Mouse (Mus musculus): ENCODE results near the gene Kcnn1.

Gene Kcnn1

DNA sequence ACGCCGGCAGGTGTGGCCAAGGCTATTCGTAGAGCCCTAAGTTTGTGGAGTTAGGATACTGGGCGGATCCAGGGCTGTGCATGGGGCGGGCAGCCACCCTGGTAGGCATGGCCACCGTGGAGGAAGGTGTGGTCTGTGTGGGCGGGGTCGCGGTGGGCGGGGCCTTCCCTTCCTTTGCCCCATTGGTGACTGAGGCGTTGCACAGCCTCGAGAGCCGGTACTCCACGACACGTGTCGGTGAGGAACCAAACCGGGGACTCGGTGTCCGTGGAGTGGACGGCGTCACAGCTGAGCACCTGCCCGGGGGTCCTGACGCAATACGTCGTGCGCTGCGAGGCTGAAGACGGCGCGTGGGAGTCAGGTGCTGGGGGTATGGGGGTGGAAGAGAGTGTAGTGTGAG is 46.4 kb downstream of the Kcnn1 start:
- DNase-seq (ENCODE audit: low read depth, low spot score), result no peak

DNA sequence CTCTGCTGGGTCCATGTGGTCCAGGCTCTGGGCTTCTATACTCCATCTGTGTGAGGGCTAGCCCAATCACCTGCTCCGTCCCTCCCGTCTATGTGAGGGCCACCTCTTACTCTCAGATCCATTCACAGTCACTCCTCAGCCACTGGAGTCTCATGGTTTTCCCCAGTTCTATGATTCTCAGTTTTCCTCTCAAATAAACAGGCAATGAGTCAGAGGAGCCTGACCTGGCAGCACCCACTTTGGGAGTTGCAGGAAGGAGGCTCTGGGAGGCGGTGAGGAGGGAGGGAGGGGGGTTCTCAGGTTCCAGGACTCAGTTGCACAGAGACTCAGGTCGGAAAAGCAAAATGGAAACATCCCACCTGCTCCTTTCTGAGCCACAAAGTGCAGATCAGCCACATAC is 50.2 kb downstream of the Kcnn1 start:
- peak; percentile 73 for DNase-seq (ENCODE audit: low read depth, low spot score)

DNA sequence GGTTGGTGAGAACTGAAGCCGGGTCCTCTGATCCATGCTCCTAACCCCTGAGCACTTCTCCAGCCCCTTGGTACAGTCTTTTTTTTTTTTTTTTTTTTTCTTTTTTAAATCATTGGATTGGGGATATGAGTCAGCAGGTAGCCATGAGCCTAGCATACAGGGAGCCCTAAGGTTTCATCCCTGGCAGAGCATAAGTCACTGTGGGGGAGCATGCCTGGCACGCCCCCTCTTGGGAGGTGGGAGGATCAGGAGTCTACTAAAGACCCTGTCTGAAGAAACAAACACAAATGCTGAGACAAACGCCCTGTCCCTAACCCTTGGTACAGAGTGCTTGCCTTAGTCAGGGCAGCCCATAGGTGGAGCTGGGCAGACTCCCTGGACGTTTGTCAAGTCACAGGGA is 51.0 kb downstream of the Kcnn1 start:
- peak; percentile 66 for DNase-seq (ENCODE audit: low read depth, low spot score)

DNA sequence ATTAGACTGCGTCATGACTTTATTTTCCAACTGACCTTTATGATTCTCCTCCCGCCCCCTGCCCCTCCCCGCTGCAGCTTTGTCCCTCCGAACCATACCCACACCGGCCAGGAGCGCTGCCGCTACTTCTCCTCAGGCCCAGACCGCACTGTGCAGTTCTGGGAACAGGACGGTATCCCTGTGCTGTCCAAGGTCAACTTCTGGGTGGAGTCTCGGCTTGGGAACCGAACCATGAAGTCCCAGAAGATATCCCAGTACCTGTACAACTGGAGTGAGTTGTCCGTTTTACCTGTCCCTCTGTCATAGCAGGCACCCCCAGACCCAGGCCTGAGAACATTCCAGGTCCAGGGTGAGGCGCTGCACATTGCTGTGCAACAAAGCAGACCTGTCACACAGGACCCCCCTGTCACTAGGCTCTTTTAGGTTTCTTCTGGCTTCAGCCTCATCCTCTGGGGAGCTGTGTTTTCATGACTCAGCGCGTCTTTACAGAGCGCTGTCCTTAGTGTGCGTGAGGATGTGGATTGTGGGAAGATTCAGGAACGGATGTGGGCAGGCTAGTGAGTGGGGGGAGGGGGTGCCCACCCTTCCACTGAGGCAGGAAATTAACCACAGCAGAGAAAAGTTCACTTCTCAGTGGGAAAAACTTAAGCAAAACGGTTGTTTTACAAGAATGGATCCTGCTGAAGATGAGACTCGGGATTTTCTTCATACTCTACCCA is 51.9 kb downstream of the Kcnn1 start:
- DNase-seq (ENCODE audit: low read depth, low spot score), result peak; percentile 70

DNA sequence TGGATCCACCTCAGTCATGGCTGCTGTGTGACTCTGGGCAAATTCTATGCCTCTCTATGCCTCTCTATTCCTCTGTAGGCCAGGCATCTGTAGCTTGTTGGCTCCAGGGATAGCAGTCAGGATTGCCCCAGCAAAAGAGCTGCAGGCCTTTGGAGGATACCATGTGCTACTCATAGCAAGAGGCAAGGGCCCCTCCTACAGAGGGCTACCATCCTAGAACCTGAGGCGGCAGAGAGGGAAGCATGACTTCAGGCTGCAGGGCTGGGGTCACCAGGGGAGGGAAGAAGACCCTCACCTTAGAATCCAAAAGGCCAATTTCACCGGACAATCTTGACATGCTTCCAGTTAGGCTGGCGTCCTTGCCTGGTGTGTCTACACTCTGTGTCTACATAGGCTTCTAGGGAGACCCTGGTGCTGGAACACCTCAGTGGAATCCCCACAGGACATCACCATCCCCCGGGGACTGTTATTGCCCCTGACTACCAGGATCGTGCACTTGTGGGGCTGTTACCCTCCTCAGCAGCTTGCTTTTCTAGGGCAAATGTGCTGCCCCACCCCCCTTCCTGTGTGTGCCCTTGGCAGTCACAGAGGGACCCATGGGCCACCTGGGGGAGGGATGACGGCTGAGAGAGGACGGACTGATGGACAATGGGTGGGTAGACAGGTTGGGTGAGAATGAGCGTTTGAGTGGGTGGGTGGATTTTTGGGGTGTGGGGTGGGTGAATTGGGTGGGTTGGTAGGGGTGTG is 53.9 kb downstream of the Kcnn1 start:
- no peak for DNase-seq (ENCODE audit: low read depth, low spot score)

DNA sequence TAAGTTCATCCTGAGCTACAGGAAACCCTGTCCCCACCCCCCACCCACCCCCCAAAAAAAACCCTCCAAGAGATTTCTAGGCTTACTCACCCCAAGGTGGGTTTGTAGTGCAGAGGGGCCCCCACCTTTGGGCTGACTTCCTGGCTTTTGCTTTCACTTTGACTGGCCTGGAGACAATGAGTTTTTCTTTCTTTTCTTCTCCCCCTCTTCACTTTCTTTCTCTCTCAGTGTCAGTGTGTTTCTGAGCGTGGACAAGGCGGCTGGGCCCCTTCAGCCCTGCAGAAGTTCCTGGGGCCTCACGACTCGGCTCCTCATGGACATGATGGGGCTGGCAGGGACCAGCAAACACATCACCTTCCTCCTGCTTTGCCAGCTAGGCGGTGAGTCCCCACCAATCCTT is 54.8 kb downstream of the Kcnn1 start, which contains the start of gene Il12rb1:
Gene Il12rb1, plus strand, starts transcription at position 211 of the 400 bp plus-strand sequence.
- DNase-seq (ENCODE audit: low read depth, low spot score), result no peak

DNA sequence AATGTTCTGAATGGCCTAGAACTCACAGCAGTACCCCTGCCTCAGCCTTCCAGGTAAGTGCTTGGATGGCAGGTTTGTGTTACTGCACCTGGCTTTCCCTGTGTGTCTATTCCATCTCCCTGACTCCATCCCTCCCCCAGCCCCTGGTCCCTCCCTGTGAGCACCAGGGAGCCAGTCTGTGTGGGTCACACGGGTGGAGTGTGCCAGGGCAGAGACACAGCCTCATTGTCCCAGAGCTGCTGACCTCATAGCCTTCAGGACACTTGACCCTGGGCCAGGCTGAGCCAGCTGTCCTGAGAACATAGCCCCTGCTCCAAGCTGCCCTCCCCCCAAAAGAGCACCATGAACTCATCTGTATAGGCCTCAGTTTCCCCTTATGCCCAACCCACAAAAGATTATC is 55.8 kb downstream of the Kcnn1 start:
- no peak for DNase-seq (ENCODE audit: low read depth, low spot score)

DNA sequence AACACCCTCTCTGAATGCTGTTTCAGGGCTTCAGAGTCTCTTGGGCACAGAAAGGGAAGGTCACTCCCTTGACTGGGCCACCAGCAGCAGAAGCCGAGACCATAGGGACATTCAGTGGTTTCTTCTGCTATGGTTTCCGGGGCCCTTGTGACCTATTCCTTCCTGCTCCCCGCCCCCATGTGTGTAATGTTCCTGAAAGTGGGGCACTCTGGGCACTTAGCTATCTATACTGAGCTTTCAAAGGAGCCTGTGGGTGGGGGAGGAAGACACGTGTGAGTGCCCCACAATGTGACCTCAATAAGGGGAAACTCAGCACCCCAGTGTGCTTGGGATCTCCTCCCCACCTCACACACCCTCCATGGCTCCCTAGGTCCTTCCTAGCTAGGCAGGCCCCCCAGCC is 56.5 kb downstream of the Kcnn1 start:
- DNase-seq (ENCODE audit: low read depth, low spot score), result no peak

DNA sequence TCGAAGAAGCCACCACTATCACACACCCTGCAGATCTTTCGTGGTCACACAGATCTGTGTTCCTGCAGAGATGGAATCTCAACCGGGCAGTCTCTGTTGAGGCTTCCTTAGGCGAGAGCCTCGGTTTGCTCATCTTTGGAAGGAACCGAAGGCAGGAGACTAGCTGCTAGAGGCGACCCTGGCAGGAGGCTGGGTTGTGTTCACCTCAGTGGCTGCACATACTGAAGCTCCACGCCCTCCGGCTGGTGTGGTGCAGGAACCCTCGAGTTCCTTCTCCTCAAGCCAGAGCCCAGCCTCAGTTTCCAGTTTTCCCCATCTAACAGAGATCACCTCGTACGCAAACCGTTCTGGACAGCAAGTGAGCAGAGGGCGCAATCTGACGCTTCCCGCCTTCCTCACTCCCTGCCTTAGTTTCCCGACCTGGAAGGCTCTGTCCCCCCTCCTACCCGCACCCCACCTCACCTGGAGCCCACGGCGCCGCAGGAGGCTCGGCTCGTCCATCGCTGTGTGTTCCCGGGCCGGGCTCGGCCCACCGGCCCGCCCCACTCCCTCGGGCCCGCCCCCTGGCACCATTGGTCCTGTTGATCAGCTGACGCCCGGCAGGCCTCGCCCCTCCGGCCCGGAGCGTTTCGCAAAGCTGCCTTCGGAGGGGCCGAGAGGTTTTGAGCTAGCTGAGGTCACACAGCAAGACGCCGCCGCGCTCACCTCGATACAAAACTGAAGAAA is 58.4 kb downstream of the Kcnn1 start, which contains the start of gene Mast3:
Gene Mast3, minus strand, starts transcription at position 574 of the 726 bp plus-strand sequence.
- peak; percentile 87 for DNase-seq (ENCODE audit: low read depth, low spot score)

DNA sequence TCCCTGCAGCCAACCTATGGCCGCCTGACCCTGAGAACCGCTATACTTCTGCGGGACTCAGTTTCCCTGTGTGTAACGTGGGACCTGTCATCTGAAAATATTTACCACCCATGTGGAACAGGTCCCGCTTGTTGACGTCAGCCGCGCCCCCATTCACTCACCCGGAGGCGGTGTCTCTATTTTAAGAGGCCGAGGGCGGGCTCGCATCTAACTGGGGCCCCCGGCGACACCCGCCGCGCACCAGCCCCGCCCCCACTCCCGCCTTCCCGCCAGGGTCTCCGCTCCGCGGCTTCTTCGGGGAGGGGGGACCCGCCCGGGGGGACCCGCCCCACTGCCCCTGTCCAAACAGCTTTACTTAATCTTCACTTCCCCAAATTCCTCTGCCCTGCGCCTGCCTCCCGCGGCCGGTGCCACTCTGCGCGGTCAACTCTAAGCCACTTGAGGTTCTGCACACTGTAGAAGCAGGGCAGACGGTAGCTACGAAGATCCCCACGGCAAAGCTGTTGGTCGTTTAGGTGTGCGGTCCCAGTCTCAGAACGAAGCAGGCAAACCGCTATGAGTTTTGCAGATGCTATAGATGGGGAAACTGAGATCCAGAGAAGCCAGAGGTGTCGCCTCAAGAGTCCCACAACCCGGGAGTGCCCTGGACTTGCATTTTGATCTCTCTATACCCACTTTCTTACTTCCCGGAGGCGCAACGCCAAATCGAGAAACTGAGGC is 59.1 kb downstream of the Kcnn1 start:
- DNase-seq (ENCODE audit: low read depth, low spot score), result no peak

DNA sequence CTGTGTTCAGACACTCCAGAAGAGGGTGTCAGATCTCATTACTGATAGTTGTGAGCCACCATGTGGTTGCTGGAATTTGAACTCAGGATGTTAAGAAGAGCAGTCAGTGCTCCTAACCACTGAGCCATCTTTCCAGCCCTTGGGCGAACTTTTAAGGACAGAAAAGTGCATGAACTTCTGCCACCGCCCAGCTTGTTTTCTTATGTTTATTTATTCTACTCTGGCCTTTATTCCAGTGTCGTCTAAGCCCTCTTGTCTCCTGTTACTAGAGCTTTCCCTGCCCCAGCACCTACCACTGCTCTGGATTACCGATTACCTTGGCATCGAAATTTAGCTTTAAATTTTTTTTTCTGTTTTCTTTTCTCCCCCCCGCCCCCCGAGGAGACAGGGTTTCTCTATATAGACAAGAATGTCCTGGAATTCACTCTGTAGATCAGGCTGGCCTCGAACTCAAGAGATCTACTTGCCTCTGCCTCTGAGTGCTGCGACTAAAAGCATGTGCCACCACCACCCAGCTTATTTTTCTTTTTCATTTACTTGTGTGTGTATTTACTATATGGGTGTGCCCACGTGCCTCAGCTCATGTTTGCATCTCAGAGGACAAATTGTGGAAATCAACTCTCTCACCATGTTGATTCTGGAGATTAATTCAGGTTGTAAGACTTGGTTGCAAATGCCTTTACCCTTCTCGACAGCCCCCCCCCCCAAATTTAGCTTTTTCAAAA is 60.1 kb downstream of the Kcnn1 start:
- DNase-seq (ENCODE audit: low read depth, low spot score), result no peak

DNA sequence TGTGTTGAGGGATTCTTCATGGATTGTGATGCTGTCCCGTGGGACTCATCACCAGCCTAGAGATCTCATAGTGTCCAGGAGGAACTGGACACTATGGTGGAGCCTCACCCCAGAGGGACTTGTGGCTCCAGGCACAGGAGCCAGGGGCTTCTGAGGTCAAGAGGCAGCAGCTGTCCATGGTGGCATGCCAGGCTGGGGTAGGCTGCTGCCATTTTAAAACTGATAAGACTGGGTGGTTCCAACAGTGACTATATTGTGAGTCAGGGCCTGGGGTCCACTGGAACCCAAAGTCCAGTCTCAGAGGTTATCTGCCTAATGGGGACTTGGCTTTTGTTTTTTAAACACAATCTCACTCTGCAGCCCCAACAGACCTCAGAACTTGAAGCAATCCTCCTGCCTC is 61.2 kb downstream of the Kcnn1 start:
- no peak for DNase-seq (ENCODE audit: low read depth, low spot score)

DNA sequence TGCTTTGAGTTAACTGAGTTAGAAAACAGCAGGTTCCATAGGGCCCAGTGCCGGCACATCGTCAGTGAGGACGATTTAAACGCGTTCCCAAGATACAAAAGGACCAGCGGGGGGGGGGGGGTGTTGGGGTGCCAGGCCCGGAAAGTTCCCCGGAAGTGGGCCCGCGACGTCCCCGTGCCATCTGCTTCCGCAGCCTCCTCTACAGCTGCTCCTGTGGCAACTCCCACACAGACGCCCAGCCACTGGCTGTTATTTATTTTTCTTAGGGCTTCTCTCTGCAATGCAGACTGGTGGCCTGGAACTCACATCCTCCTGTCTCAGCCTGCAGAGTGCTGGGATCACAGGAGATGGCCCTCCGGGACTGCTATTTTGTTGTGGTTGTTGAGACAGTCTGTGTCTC is 61.9 kb downstream of the Kcnn1 start:
- no peak for DNase-seq (ENCODE audit: low read depth, low spot score)

DNA sequence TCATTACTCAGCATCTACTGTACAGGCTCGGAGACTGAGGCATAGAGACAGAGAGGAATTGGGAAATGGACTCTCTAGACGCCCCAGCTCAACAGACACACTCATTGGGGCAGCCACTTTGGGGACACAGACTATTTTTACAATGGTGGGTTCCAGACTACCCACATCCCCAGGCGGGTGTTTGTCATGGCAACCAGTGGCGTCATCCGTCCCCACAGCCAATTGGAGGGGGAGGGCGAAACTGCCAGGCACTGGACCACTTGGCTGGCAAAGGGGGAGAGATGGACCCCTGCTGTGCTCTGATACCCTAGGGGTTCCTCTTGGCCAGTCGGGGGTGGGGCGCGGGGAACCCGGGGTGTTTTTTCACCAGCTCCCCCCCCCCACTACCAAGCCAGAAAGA is 62.4 kb downstream of the Kcnn1 start:
- DNase-seq (ENCODE audit: low read depth, low spot score), result no peak

DNA sequence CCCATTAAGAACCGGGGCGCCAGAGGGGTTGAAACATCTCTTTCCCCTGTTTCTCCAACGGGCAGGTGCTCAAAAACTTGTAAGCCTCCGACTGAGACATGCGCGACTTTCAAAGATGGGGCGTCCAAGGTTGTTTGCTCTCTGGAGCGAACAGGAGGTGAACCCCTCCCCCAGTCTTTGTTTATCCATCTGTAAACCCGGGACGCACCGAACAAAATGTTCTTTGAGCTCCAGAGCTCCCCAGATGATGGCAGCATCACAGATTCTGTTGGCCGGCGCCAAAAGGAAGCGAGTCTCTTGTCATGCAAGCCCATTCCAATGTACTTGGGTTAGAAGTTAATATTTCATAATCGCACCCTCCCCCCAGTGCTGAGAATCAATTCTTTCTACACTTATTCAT is 64.8 kb downstream of the Kcnn1 start:
- no peak for DNase-seq (ENCODE audit: low read depth, low spot score)

DNA sequence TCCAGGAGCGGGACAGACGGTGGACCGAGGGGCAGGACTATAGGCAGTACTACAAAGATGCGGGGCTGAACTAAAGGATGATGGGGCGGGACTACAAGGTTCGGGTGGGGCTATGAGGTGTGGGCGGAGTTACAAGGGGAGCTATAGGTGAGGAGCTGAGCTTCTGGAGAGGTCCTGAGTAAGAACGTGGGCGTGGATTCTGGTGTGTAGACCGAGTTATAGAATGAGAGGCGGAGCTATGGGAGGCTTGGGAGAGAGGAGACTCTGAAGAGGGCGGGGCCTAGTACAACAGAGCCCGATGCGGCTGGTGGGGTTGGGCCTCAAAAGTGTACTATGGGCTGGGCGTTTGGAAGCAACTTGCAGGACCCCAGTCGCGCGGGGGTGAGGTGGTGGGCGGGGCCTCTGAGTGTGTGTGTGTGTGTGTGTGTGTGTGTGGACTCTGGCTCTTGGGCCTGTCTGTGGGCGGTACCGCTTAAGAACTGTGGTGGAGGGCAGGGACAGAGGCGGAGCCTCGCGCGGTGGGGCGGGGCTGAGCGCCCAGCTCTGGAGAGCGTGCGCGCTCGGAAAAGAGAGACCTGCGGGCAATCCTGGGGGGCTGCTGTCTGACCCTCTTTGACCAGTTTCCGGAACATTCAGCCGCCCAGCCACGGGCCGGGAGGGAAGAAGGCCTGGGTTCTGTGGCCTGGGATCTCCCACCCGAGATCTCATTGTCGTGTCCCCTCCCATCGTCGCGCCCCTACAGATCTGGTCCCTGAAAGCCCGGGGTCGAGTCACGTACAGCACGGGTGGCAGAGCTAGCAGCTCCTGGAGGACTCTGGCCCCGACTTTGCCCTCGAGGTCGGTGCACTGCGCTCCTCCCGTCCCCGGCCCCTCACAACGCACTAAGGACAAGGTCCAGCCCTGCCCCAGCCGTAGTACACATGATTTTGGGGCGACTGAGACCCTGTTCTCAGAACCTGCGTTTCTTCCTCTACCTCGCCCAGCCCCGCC is 65.7 kb downstream of the Kcnn1 start:
- DNase-seq (ENCODE audit: low read depth, low spot score), result peak; percentile 100

DNA sequence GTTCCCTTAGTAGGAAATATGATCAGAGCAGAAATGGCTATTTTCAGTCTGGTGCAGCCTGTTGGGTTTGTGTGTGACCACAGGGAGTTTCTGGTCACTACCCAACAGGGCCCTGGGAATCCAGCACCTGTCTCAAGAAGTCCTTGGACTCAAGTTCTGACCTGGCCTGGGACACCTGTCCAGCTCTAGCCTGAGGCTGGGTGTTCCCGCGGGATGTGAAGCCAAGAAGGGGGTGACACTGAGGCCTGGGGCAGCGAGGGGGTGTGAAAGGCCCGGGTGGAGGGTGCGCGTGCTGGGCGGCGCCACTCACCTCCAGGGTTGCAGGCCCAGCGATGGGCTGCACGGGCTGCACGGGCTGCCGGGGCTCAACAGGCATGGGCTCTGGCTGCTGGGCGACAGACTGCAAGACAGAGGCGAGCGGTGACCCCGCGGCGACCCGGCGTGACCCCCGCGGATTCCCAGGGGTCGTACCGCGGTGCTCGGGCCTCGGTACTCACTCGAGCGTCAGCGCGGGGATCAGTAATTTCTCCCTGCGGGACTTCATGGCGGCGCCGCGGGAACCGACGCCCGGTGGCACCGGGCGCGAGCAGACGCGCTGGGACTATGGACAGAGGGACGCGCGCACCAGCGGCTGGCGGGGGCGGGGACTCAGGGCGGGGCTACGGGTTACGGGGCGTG is 66.5 kb downstream of the Kcnn1 start:
- no peak for DNase-seq (ENCODE audit: low read depth, low spot score)

DNA sequence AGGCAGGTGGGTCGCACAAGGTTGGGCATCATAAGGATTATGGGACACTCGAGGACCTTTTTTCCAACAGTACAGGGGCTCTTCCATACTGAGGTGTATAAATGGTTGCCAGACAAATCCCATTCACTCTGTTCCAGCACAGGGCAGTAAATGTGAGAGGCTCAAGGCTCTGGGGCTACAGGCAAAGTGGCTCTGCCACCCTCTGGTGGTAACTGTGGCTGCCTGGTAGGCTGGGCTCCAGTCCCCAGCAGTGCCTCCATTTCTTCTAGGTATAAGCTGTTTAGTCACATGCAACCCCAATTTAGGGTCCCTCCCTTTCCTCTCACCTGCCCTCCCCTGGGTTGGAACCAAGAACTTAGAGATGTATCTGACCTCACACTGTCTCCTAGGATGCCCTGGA is 67.7 kb downstream of the Kcnn1 start:
- DNase-seq (ENCODE audit: low read depth, low spot score), result no peak

DNA sequence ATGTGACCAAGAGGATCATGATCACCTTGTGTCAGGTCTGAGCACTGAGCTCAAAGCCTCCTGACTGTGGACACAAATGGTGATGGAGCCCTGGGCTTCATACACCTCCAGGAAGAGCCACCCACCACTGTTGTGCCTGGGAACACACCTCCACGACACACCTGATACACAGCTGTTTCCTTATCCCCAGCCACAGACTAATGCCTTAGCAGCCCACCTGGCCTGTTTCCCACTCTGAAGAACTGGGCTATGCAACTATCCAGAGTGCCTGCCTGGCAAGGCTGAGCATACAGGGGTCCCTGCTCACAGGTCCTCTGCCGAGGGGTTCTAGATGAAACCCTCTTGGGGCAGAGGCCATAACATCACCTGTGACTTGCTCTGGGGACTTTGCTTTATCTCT is 68.8 kb downstream of the Kcnn1 start:
- DNase-seq (ENCODE audit: low read depth, low spot score), result no peak
